Mouse (Mus musculus): Measurements from ENCODE around the gene Tm9sf4.

Tm9sf4 gene

DNA sequence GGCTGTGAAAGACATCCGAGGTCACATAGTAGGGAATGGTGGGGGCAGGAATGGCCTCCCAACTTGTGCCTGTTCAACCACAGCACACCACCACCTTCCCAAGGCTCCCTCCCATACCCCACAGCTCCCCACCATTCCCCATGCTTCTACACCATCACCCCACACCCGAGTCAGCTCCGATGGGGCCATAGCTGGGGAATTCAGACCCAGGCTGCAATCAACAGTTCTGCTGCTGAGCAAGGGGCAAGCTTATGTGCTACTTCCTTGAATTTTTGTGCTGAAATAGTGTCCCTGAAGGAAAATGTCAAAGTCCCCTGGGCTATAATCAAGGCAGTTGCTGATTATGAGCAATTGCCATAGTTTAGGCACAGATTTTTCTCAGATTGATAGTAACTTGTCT, 57.4 kb downstream of the Tm9sf4 start:
- DNase-seq: no peak

DNA sequence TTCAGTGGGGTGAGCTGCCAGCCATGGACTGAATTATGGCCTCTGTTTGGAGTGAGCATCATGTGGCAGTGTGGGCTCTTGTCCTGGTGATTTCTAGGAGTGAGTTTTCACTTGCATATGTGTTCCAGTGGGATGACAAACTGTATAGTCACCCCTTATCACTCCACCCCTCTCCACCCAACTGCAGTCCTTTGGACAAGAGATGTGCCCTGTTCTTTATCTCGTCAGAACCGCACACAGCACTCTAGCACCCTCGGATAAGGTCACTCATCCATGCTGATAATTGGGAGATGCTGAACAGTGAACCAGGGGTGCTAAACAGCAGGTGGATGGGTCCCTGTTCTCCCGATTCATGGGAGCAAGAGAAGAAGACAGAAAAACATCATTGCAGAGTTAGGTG, 60.5 kb downstream of the Tm9sf4 start:
- no peak for DNase-seq

DNA sequence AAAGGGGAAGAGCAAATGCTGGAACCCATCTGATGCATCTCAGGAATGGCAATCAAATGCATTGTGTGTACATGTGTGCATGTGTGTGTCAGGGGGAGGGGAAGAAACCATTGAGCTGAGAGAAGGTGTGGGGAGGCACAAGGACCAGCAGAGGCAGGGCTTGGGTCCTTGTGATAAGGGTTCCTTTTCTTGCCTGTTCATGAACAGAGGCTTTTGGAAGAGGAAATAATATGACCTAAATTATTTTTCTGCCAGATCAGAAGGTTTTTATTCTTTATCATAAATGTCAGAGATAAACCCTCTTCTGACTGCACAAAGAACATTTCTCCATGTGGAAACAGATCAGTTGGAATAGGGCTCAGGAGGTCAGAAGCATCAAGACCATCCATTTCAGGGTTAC, 61.0 kb downstream of the Tm9sf4 start:
- no peak for DNase-seq

DNA sequence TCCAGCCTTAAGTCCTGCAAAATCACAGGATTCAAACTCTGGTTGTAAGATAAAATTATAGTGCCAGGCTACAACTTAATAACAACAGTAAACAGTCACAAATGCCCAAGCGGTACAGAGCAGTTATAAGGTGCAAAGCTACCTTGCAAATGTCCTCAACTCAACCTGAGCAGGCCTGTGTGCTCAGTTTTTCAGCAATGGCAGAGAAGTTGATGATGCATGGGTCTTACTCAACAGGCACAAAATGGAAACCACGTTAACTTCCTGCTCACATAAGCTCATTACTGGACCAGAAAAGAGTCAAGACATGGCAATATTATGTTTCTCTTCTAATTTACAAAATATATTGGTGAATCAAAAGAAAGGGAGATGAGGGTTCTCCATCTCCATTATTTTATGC, 61.5 kb downstream of the Tm9sf4 start:
- no peak for DNase-seq

DNA sequence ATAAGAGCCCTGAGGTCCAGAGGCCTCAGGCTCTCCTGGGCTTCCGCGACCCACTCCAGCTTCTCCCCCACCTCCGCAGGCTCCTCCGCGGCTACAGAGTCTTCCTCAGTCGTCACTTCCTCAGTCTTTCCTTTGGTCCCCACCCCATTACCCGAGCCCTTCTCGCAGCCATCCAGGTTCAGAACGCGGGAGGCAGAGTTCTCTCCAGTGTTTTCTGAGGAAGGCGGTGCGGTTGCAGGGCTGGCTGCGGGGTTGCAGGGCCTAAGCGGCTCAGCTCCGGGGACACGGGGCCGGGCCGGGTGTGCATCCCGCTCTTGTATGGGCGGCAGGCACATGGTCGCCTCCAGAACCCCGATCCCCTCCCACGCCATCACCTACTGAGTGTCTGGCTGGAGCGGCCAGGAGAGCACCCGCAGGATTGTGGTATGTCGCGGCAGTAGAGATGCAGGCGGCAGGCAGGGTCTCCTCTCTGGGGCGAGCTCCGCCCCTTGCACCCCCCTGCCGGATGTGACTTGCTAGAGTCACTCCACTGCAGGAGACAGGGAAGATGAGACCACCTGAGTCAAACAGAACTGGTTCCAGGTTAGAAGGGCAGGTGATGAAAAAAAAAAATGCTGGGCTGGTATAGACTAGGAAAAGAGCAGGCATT, 64.0 kb downstream of the Tm9sf4 start, which contains the start of gene Tspyl3:
Tspyl3 (minus strand) TSS at position 496 of the 649 bp plus-strand sequence.
- peak; percentile 76 to 81 for DNase-seq

DNA sequence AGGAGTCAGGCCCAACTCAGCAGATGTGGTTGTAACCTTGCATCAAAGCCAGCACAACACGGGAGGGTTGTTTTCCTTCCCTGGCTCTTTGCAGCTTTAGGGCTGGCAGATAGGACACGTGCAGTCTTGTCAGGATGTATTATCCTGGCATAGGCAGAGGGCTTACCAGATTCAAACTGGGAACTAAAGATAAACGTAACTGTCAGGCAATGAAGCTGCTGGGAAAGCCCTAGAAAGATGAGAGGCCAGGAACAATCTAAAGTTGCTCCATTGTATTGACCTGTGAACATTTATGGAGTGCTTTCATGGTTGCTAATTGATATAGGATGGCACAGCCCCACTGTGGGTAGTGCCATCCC, 64.5 kb downstream of the Tm9sf4 start:
- DNase-seq: no peak

DNA sequence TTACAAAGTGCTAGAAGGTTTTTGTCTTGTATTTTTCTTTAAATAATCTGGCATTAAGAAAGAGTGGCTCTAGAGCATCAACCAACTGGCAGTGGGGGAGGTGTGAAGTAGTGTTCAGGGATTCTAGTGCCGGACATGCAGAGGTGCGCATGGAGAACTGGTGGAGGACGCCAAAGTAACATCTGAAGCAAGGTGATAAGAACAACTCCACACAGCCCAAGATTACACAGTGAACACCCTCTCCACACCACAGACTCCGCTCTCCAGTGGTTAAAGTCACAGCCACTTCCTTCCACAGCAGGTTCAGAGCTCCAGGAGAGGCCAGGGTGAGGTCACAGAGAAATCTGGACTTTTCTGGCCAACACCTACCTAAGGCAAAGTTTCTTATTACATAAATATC, 66.9 kb downstream of the Tm9sf4 start:
- no peak for DNase-seq

DNA sequence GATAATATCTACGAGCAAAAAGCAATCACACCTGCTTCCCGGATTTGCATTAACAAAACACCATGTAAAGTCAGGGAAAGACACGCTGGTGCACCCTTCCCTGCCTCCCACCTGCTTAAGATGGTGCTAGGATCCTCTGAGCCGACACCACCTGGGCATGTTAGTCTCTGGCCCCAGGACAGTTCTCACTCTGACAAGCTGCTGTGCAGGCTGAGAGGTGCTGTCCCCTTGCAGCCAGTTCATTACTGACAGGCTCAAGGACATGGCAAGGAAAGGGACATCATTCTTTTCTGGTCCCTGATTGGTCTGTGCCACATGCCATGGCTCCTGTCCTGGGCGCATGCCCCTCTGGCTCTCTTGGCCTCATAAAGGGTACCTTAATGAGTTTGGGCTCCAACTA, 67.4 kb downstream of the Tm9sf4 start:
- DNase-seq: no peak

DNA sequence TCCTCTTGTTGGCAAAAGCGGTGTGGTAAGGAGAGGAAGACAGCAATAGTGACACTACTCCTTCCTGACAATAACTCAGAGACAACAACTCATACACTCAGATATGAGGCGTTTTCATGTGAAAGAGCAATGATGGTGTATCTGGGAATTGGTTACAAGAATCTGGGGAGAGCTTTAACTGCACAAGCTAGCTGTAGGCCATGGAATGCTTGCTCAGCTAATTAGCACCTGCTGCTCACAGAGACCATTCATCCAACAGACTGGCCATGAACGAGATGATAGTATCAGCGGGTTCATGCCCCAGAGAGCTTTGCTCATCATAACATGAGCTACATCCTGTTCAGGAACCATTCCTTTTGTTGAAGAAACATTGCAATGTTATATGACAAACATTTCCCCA, 76.1 kb downstream of the Tm9sf4 start:
- no peak for DNase-seq

DNA sequence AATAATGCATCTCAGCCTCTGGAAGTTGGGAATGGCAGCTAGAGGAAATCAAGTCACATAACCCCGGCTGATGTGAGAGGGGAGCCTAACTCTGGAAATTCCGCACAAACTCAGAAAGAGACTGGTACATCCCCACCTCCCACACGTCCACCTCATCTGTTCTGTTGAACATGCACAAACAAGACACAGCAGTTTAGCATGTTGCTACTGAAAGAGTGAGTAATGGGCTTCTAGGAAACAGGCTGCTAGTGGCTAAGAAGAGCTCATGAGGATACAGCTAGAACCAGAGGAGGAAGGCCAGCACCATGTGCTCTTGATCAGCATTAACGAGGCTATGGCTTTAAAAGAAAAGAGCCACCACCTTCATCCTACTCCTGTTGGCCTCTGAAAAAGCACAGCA, 76.8 kb downstream of the Tm9sf4 start:
- DNase-seq: no peak

DNA sequence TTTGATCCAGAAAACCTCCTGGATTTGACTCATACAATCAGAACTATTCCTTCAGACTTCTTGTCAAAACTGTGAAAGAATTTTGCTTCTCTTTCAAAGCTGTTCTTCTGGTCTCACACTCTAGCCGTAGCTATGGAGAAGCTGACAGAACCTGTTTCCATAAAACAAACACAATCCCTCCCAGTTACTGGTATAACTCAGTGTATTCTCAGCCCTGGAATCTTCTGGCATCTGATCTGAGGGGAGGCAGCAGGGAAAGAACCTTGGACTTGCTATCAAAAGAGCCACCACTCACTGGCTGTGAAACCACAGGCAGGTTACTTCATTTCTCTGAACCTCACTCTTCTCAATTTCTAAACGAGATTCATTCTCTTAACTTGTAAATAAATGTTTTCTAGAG, 77.3 kb downstream of the Tm9sf4 start:
- no peak for DNase-seq

DNA sequence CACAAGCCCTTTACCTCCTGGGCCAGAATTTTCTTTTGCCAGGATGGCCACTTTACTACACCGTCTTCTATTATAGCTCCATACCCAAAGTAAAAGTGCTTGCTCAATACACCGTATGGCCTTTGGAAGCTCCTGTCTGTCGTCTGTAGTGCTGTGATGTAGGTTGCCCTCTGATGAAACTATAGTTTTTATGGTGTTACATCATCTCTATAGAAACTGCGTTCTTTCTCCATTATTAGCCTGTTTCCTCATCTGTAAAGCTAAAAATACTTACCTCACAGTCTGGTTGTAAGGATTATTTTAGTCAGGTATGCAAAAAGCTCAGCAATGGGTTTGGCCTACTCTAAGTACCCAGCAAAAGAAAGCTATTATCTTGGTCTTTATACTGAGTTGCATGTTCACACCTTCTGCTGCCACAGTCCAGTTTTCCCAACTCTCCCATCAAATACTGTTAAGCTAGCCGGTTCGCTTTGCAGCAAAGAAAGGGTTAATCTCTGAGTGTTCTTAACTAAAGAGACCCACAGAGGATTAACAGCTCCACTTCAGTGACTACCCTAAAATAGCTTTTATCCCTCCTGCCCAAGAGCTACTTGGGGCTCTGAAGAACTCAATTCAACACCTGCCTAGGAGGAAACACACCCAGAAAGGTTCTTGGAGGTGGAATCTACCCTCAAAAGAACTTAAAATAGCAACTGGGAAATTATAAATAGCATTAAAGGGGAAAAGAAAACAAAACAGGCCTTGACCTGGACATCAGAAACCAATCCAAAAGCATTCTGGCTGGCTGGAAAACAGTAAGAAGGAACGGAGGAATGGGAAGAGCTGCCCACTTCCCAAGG, 78.1 kb downstream of the Tm9sf4 start:
- DNase-seq: no peak

DNA sequence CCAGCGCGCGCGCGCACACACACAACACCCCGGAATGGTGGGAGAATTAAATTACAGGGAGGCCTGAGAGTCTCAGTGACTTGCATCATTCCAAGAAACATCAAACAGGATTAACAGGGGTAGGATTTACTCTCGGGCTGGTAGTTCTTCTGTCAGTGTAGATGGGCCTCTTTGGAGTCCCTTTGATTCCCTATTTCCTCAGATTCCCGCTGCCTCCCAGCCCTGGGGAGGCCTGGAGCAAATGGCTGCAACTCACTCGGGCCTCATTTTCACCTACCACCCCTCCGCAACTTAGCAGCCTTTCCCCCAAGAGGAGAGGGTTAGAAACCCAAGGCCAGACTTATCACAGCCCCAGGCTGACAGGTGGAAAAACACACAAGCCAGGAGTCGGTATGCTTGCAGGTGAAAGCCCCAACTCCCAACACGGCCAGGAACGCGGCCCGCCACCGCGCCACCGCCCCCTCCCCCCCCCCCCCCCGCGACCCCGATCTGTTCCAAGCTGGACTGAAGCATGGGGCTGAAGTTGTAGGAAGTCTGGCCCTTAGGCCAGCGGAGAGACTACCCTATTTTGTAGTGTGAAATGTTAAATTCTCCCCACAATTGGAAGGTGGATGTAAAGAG, 78.9 kb downstream of the Tm9sf4 start:
- DNase-seq: no peak

DNA sequence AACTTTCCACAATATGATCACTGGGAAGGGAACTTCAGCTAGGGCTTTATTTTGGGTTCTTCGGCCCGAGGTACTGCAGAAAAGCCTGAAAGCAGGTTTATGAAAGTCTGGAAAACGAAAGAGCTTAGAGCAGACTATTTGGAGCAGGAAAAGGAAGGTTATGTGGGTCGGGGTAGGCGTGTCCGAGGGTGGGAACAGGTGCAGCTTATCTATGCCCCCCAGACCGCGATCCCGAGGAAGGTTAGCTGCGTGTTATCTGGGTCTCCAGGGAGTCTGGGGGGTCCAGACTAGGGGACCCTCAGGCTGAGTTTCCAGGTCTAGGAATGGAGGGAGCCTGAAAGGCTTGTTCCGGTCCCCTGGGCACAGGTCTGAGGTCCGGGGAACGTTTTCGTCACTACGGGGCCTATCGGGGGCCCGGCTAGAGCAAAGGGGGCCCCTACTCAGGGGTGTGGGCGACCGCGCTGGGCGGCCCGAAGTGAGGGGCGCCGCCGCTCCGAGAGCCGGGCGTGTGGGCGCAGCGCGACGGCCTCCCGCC, 79.7 kb downstream of the Tm9sf4 start:
- DNase-seq: peak; percentile 62 to 71

DNA sequence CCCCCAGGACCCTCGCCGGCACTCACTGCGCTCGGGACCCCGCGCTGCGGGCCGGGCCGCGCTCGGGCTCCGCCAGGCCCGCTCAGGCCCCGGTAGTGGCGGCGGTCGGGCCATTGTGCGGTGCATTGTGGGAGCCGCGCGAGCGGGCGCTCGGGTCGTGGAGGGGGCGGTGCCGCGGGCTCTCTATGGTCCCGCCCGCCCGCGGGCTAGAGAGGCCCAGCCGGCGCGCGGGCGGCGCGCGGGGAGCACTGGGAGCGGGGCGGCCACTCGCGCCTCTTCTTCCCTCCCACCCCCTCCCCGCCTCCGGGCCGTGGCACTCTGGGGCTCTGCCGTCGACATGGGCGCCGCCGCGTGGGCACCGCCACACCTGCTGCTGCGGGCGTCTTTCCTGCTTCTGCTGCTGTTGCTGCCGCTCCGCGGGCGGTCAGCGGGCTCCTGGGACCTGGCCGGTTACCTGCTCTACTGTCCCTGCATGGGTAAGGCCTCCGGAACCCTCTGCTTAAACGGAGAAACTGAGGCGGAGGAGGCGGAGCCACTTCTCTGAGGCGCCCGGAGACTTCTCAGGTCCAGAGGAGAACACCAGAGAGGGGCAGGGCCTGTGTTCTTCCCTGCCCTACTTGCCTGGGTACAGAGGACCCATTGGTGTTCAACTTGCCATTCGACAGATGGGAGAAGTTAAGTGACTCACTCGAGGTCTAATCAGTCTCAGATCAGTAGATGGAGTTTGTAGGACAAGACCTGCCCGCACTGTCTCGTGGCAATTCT, 80.3 kb downstream of the Tm9sf4 start, which contains the start of the genes Plagl2 and Pofut1:
Plagl2 (minus strand) TSS at position 177 of the 765 bp plus-strand sequence.
Pofut1 (plus strand) TSS at position 284 of the 765 bp plus-strand sequence.
- peak; percentile 93 to 96 for DNase-seq

DNA sequence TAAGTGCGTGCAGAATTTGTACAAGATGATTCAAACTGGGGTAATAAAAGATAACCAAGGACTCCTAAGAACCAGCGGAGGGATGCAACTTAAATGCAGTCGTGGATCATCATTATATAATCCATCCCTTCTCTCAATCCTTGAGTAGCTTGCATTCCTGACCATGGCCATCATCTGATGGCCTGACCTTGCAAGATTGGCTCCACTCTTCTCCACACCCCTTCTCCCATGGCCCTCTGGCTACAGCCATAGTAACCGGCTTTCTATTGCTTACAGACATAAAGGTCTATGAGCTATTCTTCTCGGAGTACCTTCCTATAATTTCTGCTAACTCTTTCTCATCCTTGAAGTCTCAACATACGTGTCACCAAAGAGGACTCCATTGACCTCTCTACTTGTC, 81.1 kb downstream of the Tm9sf4 start:
- DNase-seq: no peak

DNA sequence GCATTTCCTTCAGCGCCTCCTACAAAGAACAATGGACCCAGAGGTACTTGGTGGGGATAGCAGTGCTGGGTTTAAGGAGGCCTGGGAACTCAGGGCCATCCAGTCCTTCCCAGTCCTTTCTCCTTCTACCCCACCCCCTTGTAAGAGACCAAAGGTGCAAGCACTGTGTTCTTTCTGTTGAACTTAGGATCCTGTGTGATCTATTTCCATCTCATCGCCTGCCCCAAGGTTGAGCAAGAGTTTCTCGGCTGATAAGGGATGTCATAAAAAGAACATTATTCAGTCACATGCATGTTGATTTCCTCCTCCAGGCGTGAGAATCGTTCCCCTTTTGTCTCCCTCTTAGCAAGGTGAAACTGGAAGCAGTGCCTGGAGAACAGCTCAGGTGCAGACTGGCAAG, 88.6 kb downstream of the Tm9sf4 start:
- no peak for DNase-seq

DNA sequence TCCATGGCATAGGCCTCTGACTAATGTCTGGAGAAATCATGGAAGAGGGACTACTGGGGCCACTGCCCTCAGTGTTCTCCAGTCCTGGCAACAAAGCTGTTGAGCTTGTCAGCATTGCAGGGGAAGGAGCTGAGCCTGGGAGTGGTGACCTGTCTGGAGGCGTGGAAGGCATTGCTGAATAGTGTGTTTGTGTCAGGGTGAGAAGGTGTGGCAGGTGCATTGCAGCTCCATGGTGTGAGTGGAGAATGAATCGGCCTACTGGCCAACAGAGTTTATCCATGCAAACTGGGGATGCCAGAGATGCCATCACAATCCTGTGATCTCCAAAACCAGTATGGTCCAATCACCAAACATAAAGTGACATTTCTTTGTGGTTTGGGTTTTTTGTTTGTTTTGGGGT, 95.5 kb downstream of the Tm9sf4 start:
- no peak for DNase-seq

DNA sequence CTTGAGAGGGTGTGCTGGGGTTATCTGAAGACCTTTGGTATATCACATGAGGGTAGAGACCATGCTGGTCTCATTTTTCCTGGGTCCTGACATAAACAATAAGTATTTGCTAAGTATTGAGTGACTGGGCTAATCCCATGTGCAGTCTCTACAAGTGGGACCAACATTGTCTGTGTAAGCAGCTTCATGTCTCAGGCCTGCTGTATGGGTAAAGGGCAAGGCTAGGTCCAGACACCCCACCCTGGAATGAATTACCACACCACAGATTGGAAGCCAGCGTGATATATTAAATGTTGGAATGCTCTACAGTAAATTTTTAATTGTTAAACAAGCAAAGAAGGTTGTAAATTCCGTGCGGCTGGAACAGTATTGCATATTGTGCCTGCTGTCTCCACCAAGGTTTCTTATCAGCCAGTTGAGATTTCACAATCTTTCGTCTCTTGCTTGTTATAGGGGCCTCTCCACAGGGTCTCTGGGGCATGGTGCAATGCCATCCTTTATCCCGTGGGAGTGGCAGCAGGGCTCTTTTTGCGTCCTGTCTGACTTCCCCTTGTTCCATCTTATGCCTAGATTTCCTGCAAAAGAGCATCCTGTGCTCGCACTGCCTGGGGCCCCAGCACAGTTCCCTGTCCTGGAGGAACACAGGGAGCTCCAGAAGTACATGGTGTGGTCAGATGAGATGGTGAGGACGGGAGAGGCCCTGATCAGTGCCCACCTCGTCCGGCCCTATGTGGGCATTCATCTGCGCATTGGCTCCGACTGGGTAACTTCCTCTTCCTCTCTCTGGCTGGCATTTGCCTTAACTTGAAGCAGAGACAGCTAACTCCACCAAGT, 98.1 kb downstream of the Tm9sf4 start:
- peak in 1 of 2 experiments; percentile 45 for DNase-seq
